Mouse (Mus musculus): ENCODE data around the gene Srp54a.
"Not testable (repeated sequence)": the region's sequence is repeated elsewhere in the genome, so short reads cannot be mapped to it uniquely, and the experiment has no call there.

Srp54a gene

GRCm38 (mm10) chr12:55124731-55125130 lies 44.7 kb downstream of the Srp54a start:
- DNase-seq (ENCODE audit: low read depth) = not testable (repeated sequence)

- not testable (repeated sequence) for DNase-seq (ENCODE audit: low read depth)
Measured at GRCm38 (mm10) chr12:55135540-55135939, 55.5 kb downstream of the Srp54a start.

- not testable (repeated sequence) for DNase-seq (ENCODE audit: low read depth)
Measured at GRCm38 (mm10) chr12:55137859-55138258, 57.8 kb downstream of the Srp54a start.

GRCm38 (mm10) chr12:55154559-55155448 lies 74.7 kb downstream of the Srp54a start, which contains the start of gene Srp54b:
Gene Srp54b (plus strand): TSS chr12:55155104.
- not testable (repeated sequence) for DNase-seq (ENCODE audit: low read depth)

GRCm38 (mm10) chr12:55155449-55155783 lies 75.4 kb downstream of the Srp54a start:
- not testable (repeated sequence) for DNase-seq (ENCODE audit: low read depth)

Measured in c-Kit-positive CD71-negative TER-119-negative erythroid progenitor cells, embryonic 14.5 days (primary cell).